Mouse (Mus musculus): ENCODE data around the gene Pou2f1. TPM values are rescaled to one million over a fixed set of nuclear protein-coding genes. Genes with fewer than 3 reads are reported as not detected.
A peak's percentile ranks its signal among the peaks of the same experiment; 100 is the strongest.

The Pou2f1 gene
- polyA plus RNA-seq, 1 experiment from 2014 or later, result 27.6 TPM

DNA sequence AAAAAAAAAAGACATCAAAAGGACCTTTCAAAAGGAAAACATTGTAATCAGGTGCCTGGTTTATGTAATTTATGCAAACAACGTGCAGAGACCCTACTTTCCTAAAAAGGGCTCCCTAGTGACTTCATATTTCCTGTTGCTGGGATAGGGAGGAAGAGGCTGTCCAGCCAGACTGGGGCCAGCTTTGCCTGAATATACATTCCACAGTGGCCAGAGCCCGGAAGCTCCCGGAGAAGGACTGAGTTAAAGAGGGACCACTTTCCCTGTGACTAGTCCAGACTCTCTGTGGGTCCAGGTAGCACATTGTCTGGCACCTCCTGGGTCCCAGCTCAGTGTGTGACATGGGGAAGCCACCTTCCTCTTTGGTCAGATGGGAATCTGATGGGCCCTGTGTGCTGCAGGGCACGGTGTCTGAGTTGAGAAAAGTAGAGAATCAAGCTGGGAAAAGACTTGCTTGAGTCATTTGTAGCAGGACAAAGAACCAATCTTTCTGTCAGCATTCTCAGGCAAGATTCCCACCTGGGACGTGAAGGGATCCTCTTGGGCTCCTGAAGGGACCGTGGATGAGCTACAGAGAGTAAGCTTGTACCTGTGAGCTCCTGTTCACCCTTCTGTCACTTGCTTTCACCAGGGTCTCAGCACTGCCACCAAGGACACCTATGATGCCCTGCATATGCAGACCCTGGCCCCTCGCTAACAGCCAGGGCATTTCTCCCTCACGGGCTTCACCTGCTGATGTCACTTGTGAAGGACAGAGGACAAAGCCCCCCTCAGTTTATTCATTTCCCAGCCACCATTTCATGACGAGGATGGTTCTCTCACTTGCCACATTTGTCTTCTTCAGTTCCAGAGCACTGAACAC is 141.9 kb downstream of the Pou2f1 start:
- WGBS, result 81% methylated on average over 9 of the region's 9 CpGs

DNA sequence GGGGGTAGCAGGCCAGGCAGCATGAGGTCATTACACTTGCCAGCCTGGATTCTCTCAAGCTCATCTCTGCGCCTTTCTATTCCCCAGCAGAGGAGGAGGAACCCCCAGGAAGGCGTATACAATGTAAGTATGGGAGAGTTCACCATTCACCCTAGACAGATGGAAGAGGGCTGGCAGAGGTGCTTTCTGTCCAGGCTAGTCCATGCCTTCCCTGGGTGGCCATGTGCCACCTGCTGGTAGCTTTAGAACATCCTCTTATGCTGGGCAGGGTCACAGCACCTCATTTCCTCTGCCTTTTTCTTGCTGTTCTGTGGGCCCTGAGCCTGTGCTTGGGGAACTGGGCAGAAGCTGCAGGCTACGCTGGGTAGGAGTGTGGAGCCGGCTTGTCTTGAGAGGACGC is 144.1 kb downstream of the Pou2f1 start:
- H3K27ac ChIP-seq (replicated peaks), result no peak overlapping the region
- peaks cover 38% of the 10 kb centered on the region for H3K27me3 ChIP-seq
- H3K4me3 ChIP-seq, result no peak overlapping the region
- H3K4me1 ChIP-seq, result peaks cover 9% of the 10 kb centered on the region; the same call in 1 of the 2 replicates
- H3K9ac ChIP-seq (replicated peaks), result no peak overlapping the region
- no peaks in the 10 kb centered on the region for H3K9me3 ChIP-seq
- ATAC-seq (ENCODE audit: low FRiP score, low read depth), result no peak
- no peak overlapping the region for H3K4me2 ChIP-seq (replicated peaks)
- H3K36me3 ChIP-seq, result no peaks in the 10 kb centered on the region
- 82% methylated on average over 5 of the region's 5 CpGs for WGBS

More for the DNA sequence above, 141.9 kb downstream of the Pou2f1 start:
- Histone ChIP-seq H3K9me3 (no peaks in the 10 kb centered on the region), H3K36me3 (peaks cover 4% of the 10 kb centered on the region; the same call in 1 of the 2 replicates), H3K27ac (replicated peaks) (no peak overlapping the region), H3K9ac (replicated peaks) (no peak overlapping the region), H3K27me3 (peaks cover 24% of the 10 kb centered on the region), H3K4me1 (peaks cover 16% of the 10 kb centered on the region), H3K4me3 (no peak overlapping the region), H3K4me2 (replicated peaks) (no peak overlapping the region)
- no peak for ATAC-seq (ENCODE audit: low FRiP score, low read depth)

GRCm38 (mm10) chr1:165857279-165857678 is 145.2 kb downstream of the Pou2f1 start:
- peaks cover 49% of the 10 kb centered on the region for H3K27me3 ChIP-seq
- WGBS, result 87% methylated on average over 11 of the region's 11 CpGs
- H3K4me2 ChIP-seq (replicated peaks), result no peak overlapping the region
- peaks cover 15% of the 10 kb centered on the region for H3K4me1 ChIP-seq
- H3K36me3 ChIP-seq, result no peaks in the 10 kb centered on the region
- ATAC-seq (ENCODE audit: low FRiP score, low read depth), result no peak
- H3K4me3 ChIP-seq, result no peak overlapping the region
- no peaks in the 10 kb centered on the region for H3K9me3 ChIP-seq
- H3K27ac ChIP-seq (replicated peaks), result no peak overlapping the region; the same call in 1 of the 2 replicates
- H3K9ac ChIP-seq (replicated peaks), result no peak overlapping the region

DNA sequence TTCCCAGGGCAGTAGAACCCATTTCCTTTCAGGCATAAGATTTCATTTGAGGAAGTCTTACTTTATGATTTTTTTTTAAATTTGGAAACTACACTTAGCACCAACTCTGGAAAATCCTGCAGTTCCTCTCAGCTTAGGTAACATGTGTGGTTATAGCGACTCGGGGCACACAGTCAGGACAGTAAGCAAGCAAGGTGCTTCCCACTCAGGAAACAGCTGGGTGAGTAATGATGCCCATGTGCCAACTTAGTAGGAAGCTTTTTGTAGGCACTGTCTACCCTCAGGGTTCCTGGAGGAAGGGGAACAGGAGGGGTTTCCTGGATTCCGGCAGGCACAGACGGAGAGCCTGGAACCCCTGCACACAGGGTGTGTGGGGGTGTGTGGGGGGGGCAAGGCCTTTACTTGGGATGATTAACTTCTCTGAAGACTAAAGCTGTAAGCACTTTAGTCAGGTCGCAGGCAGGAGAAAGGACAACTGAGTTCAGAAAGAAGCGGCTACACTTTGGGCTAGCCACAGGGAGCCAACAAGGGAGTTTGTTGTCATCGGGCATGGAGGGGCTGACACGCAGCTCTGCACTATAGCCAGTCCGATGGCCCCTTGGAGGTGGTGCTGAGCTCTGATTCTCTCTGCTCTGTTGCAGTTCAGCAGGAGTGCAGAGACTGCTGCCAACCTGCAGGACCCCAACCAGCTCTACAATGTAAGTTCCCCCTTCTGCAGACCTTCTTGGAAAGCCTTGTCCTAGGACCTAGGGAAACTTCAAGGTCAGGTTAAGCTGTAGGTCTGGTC is 146.5 kb downstream of the Pou2f1 start:
- Histone ChIP-seq H3K4me1 (peaks cover 13% of the 10 kb centered on the region), H3K36me3 (no peaks in the 10 kb centered on the region), H3K27ac (replicated peaks) (no peak overlapping the region), H3K9me3 (no peaks in the 10 kb centered on the region), H3K9ac (replicated peaks) (no peak overlapping the region), H3K4me2 (replicated peaks) (no peak overlapping the region), H3K27me3 (peaks cover 61% of the 10 kb centered on the region), H3K4me3 (no peak overlapping the region)
- 54% methylated on average over 9 of the region's 9 CpGs for WGBS
- no peak for ATAC-seq (ENCODE audit: low FRiP score, low read depth)

DNA sequence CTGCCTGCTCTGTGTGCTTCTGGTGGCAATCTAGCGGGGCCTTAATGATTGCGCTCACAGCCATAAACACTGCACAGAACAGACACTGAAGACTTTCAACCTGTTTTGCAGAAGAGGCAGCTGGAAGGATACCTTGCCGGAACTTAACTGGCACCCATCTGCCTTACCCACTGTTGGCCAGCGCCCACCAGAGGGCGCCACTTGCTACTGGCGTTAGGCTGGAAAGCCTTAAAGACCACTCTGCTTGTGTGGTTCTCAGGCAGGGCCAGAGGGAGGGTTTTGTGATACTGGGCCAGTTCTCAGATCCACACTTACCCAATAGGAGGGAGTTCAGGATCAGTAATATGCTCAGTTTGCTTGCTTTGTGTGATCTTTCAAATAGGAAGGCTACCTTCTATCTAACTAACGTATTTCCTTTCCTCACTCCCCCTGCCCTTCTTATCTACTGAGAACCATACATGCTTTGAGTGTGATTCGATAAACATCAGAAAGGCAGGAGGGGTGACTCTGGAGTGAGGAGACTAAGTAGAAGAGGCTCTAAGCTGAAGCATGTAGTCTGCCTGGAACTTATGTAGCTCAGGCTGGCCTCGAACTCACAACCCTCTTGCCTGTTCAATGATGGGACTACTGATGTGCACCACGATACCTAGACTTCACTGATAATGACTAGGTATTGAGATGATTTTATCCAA is 148.6 kb downstream of the Pou2f1 start:
- ATAC-seq (ENCODE audit: low FRiP score, low read depth), result peak; percentile 47; the same call in 1 of the 2 replicates
- Histone ChIP-seq H3K36me3 (no peaks in the 10 kb centered on the region), H3K9me3 (no peaks in the 10 kb centered on the region), H3K4me1 (peaks cover 17% of the 10 kb centered on the region), H3K4me3 (no peak overlapping the region), H3K4me2 (replicated peaks) (no peak overlapping the region), H3K27ac (replicated peaks) (no peak overlapping the region), H3K9ac (replicated peaks) (no peak overlapping the region), H3K27me3 (peaks cover 67% of the 10 kb centered on the region)
- 63% methylated on average over 10 of the region's 10 CpGs for WGBS

DNA sequence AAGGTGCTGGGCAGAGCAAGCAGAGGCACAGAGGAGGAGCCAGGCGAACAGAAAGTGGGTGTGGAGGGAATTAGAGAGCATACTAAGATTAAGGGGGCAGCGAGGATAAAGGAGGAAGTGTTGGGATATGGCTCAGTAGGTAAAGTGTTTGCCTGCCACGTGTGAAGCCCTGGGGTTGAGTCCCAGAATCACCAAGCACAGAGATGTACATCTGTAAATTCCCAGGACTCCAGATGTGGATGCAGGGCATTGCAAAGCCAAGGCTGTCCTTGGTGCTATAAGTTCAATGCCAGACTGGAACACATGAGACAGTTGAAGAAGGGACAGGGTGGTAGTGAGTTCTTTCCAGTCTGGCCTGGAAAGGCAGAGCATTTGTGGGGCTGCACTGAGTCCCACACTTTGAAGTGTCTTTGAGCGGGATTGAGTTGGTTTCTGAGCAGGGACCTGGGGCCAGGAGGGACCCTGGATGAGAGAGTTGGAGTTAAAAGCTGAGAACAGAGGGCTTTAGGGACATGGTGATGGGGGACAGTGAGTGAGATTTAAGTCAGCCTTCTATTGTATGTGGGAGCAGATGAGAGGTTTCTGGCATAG is 149.3 kb downstream of the Pou2f1 start:
- ATAC-seq (ENCODE audit: low FRiP score, low read depth), result no peak
- 48% methylated on average over 4 of the region's 4 CpGs for WGBS
- Histone ChIP-seq H3K4me2 (replicated peaks) (no peak overlapping the region), H3K27me3 (peaks cover 63% of the 10 kb centered on the region), H3K9me3 (no peaks in the 10 kb centered on the region), H3K27ac (replicated peaks) (no peak overlapping the region), H3K4me1 (peaks cover 17% of the 10 kb centered on the region), H3K9ac (replicated peaks) (no peak overlapping the region), H3K4me3 (no peak overlapping the region), H3K36me3 (no peaks in the 10 kb centered on the region)

DNA sequence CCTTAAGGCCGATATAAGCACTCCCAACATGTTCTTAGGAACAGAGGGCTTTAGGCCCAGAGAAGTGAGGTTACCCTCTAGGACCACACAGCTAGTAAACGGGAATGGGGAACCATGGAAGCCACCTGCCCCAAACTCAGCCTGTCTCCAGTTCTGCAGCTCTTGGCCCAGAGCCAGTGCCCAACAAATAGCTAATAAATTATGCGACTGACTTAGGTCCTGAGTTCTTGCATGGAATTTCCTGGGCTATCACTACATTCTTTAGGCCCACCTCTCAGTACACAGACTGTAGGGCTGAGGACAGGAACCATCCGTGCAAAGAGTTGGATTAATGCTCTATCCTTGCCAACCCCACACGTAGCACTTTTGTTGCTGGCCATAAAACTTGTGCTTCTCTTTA is 150.3 kb downstream of the Pou2f1 start:
- Histone ChIP-seq H3K9ac (replicated peaks) (no peak overlapping the region), H3K27me3 (peaks cover 62% of the 10 kb centered on the region), H3K9me3 (no peaks in the 10 kb centered on the region), H3K4me1 (peaks cover 17% of the 10 kb centered on the region), H3K4me3 (no peak overlapping the region), H3K4me2 (replicated peaks) (no peak overlapping the region), H3K36me3 (no peaks in the 10 kb centered on the region), H3K27ac (replicated peaks) (no peak overlapping the region)
- 76% methylated on average over 5 of the region's 5 CpGs for WGBS
- no peak for ATAC-seq (ENCODE audit: low FRiP score, low read depth)

DNA sequence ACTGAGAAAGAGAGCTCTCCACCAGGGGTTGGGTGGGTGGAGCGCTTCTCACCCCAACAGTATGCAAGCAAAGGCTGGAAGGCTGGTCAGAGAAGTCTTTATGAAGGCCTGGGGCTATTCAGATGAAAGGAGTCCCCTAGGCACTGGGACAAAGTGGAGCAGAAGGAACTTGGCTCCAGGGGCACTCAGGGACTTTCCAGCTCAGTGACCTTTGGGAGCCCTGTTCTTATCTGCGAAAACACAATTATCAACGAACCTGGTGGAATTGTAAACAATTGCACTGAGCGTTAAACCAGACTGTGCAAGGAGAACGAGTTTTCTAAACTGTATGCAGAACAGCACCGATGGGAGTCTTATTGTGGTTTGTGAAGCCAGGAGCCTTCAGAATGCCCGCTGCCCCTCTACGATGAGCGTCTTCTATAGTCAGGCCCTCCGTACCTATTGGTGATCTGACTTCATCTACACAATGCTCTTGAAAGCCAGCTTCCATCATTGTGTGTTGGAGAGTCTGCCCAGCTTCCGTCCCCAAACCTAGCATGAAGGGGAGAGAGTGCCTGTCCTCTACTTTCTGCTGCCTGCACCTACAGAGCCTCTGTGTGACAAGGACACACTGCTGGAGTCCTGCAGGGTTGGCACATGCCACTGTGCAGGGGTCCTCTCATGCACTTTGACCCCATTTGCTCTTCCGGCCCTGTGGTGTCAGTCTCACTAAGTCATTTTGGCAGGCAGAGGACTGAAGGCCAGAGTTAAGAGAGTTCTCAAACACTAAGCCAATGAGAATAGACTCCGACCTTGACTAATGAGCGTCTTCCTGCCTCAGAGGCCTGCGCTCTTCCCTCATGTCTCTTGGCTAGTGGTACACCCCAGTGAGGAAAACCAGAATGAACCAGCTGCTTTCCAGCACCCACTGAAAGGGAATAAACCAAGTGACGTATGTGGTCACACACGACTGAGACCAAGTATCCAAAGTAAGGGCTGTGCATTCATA is 152.7 kb downstream of the Pou2f1 start:
- 85% methylated on average over 17 of the region's 17 CpGs for WGBS
- peaks cover 64% of the 10 kb centered on the region for H3K27me3 ChIP-seq

GRCm38 (mm10) chr1:165848881-165849280 is 153.6 kb downstream of the Pou2f1 start:
- 79% methylated on average over 4 of the region's 4 CpGs for WGBS

More for the DNA sequence above, 152.7 kb downstream of the Pou2f1 start:
- Histone ChIP-seq H3K4me2 (replicated peaks) (no peak overlapping the region), H3K9ac (replicated peaks) (no peak overlapping the region), H3K36me3 (no peaks in the 10 kb centered on the region), H3K4me3 (no peak overlapping the region), H3K9me3 (no peaks in the 10 kb centered on the region), H3K4me1 (peaks cover 28% of the 10 kb centered on the region), H3K27ac (replicated peaks) (no peak overlapping the region)
- no peak for ATAC-seq (ENCODE audit: low FRiP score, low read depth)

DNA sequence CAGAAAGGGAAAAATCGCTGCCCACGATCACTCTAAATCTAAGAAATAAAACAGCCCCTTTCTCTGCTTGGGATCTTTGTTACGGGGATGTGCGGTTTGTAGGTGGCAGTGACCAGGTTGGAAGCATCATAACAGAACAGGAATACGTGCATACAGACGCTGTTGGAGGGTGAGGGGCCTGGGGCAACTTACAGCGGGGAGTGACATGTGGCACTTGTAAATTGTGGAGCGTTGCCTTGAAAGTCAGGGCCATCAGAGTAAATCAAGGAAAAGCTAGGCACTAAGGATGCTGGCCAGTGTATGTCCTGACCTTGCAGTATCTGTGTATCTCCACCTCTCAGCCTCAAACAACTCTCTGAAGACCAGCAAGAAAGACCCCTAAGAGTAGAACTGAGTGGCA is 154.1 kb downstream of the Pou2f1 start:
- no peak overlapping the region for H3K9ac ChIP-seq (replicated peaks)
- peaks cover 34% of the 10 kb centered on the region for H3K4me1 ChIP-seq
- H3K4me3 ChIP-seq, result no peak overlapping the region
- peaks cover 70% of the 10 kb centered on the region for H3K27me3 ChIP-seq
- no peak overlapping the region for H3K27ac ChIP-seq (replicated peaks)
- no peak for ATAC-seq (ENCODE audit: low FRiP score, low read depth)
- no peak overlapping the region for H3K4me2 ChIP-seq (replicated peaks)
- WGBS, result 91% methylated on average over 8 of the region's 8 CpGs
- no peaks in the 10 kb centered on the region for H3K36me3 ChIP-seq
- H3K9me3 ChIP-seq, result no peaks in the 10 kb centered on the region

More at GRCm38 (mm10) chr1:165848881-165849280, 153.6 kb downstream of the Pou2f1 start:
- no peak overlapping the region for H3K27ac ChIP-seq (replicated peaks)
- no peaks in the 10 kb centered on the region for H3K9me3 ChIP-seq
- H3K9ac ChIP-seq (replicated peaks), result no peak overlapping the region
- H3K4me3 ChIP-seq, result no peak overlapping the region
- no peak overlapping the region for H3K4me2 ChIP-seq (replicated peaks)
- peaks cover 34% of the 10 kb centered on the region for H3K4me1 ChIP-seq
- no peaks in the 10 kb centered on the region for H3K36me3 ChIP-seq
- peaks cover 70% of the 10 kb centered on the region for H3K27me3 ChIP-seq
- ATAC-seq (ENCODE audit: low FRiP score, low read depth), result no peak

Data from midbrain, embryonic 12.5 days (tissue).